Mouse (Mus musculus) stomach, postnatal 0 days (tissue): ENCODE results near the gene Vstm2b. TPM values are rescaled to one million over a fixed set of nuclear protein-coding genes. Genes with fewer than 3 reads are reported as not detected.

ENCODE experiments used
- ATAC-seq: fragments of 200-750 bp; cut with Nextera tagmentation; 2 replicates; pipeline ENCODE4 v1.8.0; 2017; ENCODE audit not compliant: low FRiP score, low TSS enrichment
- DNase-seq: peaks from one replicate; pipeline ENCODE4 v3.0.0-alpha.2; 2016; ENCODE audit warnings: low spot score
- H3K27ac ChIP-seq: fragments of 300-500 bp; sonication (generic); replicated peaks from 2 replicates; pipeline ENCODE4 v1.5.1; 2014; ENCODE audit warnings: mild to moderate bottlenecking, control low read depth
- H3K27me3 ChIP-seq: fragments of 300-500 bp; sonication (generic); 2 replicates; pipeline ENCODE4 v1.6.1; 2014; ENCODE audit warnings: low read length; ENCODE audit not compliant: control insufficient read depth, insufficient read depth
- H3K36me3 ChIP-seq: fragments of 300-500 bp; sonication (generic); 2 replicates; pipeline ENCODE4 v1.6.1; 2014; ENCODE audit warnings: low read length, mixed read lengths; ENCODE audit not compliant: control insufficient read depth, insufficient read depth
- H3K4me1 ChIP-seq: fragments of 300-500 bp; sonication (generic); replicated peaks from 2 replicates; pipeline ENCODE4 v1.6.1; 2014; ENCODE audit warnings: antibody characterized with exemption; ENCODE audit not compliant: control insufficient read depth, insufficient read depth
- H3K4me2 ChIP-seq: fragments of 300-500 bp; sonication (generic); replicated peaks from 2 replicates; pipeline ENCODE4 v1.6.1; 2014; ENCODE audit warnings: low read depth, mild to moderate bottlenecking, control low read depth, moderate library complexity
- H3K4me3 ChIP-seq: fragments of 300-500 bp; sonication (generic); 2 replicates; pipeline ENCODE4 v1.5.1; 2014; ENCODE audit warnings: low read depth, low read length, control low read depth
- H3K9ac ChIP-seq: fragments of 300-500 bp; sonication (generic); 2 replicates; pipeline ENCODE4 v1.6.1; 2014; ENCODE audit warnings: mild to moderate bottlenecking, low read length, control low read depth, mixed read lengths
- H3K9me3 ChIP-seq: fragments of 300-500 bp; sonication (generic); 2 replicates; pipeline ENCODE4 v1.6.1; 2016; ENCODE audit warnings: low read length; ENCODE audit not compliant: control insufficient read depth
- CTCF ChIP-seq: IDR thresholded peaks from 2 replicates; pipeline ENCODE4 v1.5.1; 2016; ENCODE audit warnings: antibody characterized with exemption, low read depth, mild to moderate bottlenecking, moderate library complexity
- EP300 ChIP-seq: optimal IDR thresholded peaks from 2 replicates; pipeline ENCODE3; 2016; ENCODE audit warnings: antibody characterized with exemption
- WGBS: fragments of 180-500 bp; shearing (Covaris S2); extraction: QIAGEN DNeasy Blood & Tissue Kit; methylation state at CpG from one replicate; pipeline ENCODE4 v1.1.7; 2014; 5-methylcytosine and 5-hydroxymethylcytosine counted together
- polyA plus RNA-seq: library from polyadenylated mRNA; unstranded; fragments of >200 nt; fragmentation: Nextera tagmentation; extraction: Ambion mirVana; gene quantifications from 2 replicates; pipeline ENCODE4 v1.2.1, GENCODE M21; 2015

Vstm2b gene
- 0.80 and 0.81 TPM in 2 replicates for polyA plus RNA-seq

- Histone ChIP-seq H3K27ac (no peak within 1 kb of the TSS), H3K4me3 (peak within 1 kb of the TSS; percentile 41), H3K4me1 (no peaks in the 10 kb centered on the region), H3K36me3 (no peaks in the 10 kb centered on the region), H3K9me3 (no peaks in the 10 kb centered on the region), H3K4me2 (peak within 1 kb of the TSS; percentile 67), H3K9ac (0 out of 2 replicates have a peak within 1 kb of the TSS, but pooled peaks have one; percentile 23), H3K27me3 (peaks cover 7% of the 10 kb centered on the region; the same call in 1 of the 2 replicates)
- 1% methylated on average over 23 of the region's 35 CpGs for WGBS
- TF ChIP-seq EP300, result no peak
- TF ChIP-seq CTCF, result no peak
- no peak for DNase-seq
- ATAC-seq, result no peak
These were observed at the start of gene Vstm2b for GRCm38 (mm10) chr7:40898096-40898710. Gene Vstm2b (plus strand): TSS chr7:40898328.

- H3K27ac ChIP-seq, result no peak overlapping the region
- no peaks in the 10 kb centered on the region for H3K36me3 ChIP-seq
- no peaks in the 10 kb centered on the region for H3K9me3 ChIP-seq
- ATAC-seq (peak; percentile 95), DNase-seq (peak; percentile 53)
- TF ChIP-seq CTCF (no peak), EP300 (no peak)
- no peak overlapping the region for H3K4me2 ChIP-seq
- no peak overlapping the region for H3K9ac ChIP-seq
- H3K27me3 ChIP-seq, result no peaks in the 10 kb centered on the region
- no peak overlapping the region for H3K4me3 ChIP-seq
- WGBS, result 47% methylated on average over 7 of the region's 7 CpGs
- H3K4me1 ChIP-seq, result no peaks in the 10 kb centered on the region
These were observed 42.0 kb upstream of the Vstm2b start for GRCm38 (mm10) chr7:40856088-40856625.

GRCm38 (mm10) chr7:40873380-40873990, 24.6 kb upstream of the Vstm2b start:
- TF ChIP-seq EP300, result no peak
- Histone ChIP-seq H3K4me1 (no peaks in the 10 kb centered on the region), H3K4me3 (no peak overlapping the region), H3K9me3 (no peaks in the 10 kb centered on the region), H3K4me2 (no peak overlapping the region), H3K27me3 (no peaks in the 10 kb centered on the region), H3K27ac (no peak overlapping the region), H3K9ac (no peak overlapping the region), H3K36me3 (no peaks in the 10 kb centered on the region)
- no peak for ATAC-seq
- WGBS, result 60% methylated on average over 7 of the region's 7 CpGs
- no peak for DNase-seq

- ATAC-seq, result no peak
- no peak overlapping the region for H3K9ac ChIP-seq
- no peak overlapping the region for H3K4me2 ChIP-seq
- peak; percentile 16 for DNase-seq
- H3K27ac ChIP-seq, result no peak overlapping the region
- no peaks in the 10 kb centered on the region for H3K27me3 ChIP-seq
- no peaks in the 10 kb centered on the region for H3K9me3 ChIP-seq
- H3K36me3 ChIP-seq, result no peaks in the 10 kb centered on the region
- H3K4me3 ChIP-seq, result no peak overlapping the region
- H3K4me1 ChIP-seq, result no peaks in the 10 kb centered on the region
- no peak for TF ChIP-seq EP300
- no peak for TF ChIP-seq CTCF
- 67% methylated on average over 8 of the region's 8 CpGs for WGBS
These were observed 13.2 kb upstream of the Vstm2b start for GRCm38 (mm10) chr7:40884855-40885489.

DNA sequence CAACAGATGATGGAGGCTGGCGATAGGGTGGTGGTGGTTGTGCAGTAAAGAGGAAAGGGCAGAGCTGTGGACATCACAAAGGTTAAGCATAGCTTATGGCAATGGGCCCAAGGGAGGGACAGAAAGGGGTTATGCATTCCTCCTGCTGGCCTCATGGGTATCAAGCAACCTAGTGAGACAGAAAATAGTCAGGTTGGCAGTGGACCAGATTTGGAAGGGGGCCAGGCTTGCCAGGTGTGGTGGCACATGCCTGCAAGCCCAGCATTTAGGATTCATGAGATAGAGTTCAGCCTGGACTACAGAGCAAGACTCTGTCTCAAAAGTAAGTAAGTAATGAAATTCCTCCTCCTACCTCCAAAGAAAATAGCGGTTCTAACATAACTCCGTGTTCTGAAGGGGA, 9.8 kb upstream of the Vstm2b start:
- Histone ChIP-seq H3K4me1 (no peaks in the 10 kb centered on the region), H3K27me3 (no peaks in the 10 kb centered on the region), H3K27ac (no peak overlapping the region), H3K4me2 (no peak overlapping the region), H3K4me3 (no peak overlapping the region), H3K9me3 (no peaks in the 10 kb centered on the region), H3K9ac (no peak overlapping the region), H3K36me3 (no peaks in the 10 kb centered on the region)
- no peak for TF ChIP-seq CTCF
- WGBS, result 70% methylated on average over 3 of the region's 3 CpGs
- DNase-seq (no peak), ATAC-seq (no peak)

- TF ChIP-seq CTCF, result peak; percentile 33
- TF ChIP-seq EP300, result no peak
- H3K9ac ChIP-seq, result no peak overlapping the region
- no peak for ATAC-seq
- no peak overlapping the region for H3K4me3 ChIP-seq
- no peak overlapping the region for H3K4me2 ChIP-seq
- no peak overlapping the region for H3K27ac ChIP-seq
- H3K27me3 ChIP-seq, result peaks cover 7% of the 10 kb centered on the region; the same call in 1 of the 2 replicates
- no peaks in the 10 kb centered on the region for H3K4me1 ChIP-seq
- no peaks in the 10 kb centered on the region for H3K9me3 ChIP-seq
- WGBS, result 51% methylated on average over 4 of the region's 4 CpGs
- no peak for DNase-seq
- no peaks in the 10 kb centered on the region for H3K36me3 ChIP-seq
These were observed 1.2 kb upstream of the Vstm2b start for GRCm38 (mm10) chr7:40896964-40897363.
